Mouse (Mus musculus) embryonic facial prominence, embryonic 12.5 days (tissue): ENCODE data around the gene Cttnbp2nl. TPM values are rescaled to one million over a fixed set of nuclear protein-coding genes. Genes with fewer than 3 reads are reported as not detected.

ENCODE experiments used
- ATAC-seq: fragments of 200-750 bp; cut with Nextera tagmentation; 2 replicates; pipeline ENCODE4 v1.8.0; 2017; ENCODE audit not compliant: insufficient number of reproducible peaks, insufficient read depth, low FRiP score, low TSS enrichment
- H3K27ac ChIP-seq: fragments of 300-500 bp; sonication (generic); 2 replicates; pipeline ENCODE4 v1.5.1; 2016; ENCODE audit warnings: mild to moderate bottlenecking
- H3K27me3 ChIP-seq: fragments of 300-500 bp; sonication (generic); 2 replicates; pipeline ENCODE4 v1.6.1; 2016; ENCODE audit warnings: mild to moderate bottlenecking, moderate library complexity
- H3K36me3 ChIP-seq: fragments of 300-500 bp; sonication (generic); 2 replicates; pipeline ENCODE4 v1.6.1; 2016; ENCODE audit warnings: mild to moderate bottlenecking
- H3K4me1 ChIP-seq: fragments of 300-500 bp; sonication (generic); 2 replicates; pipeline ENCODE4 v1.6.1; 2016
- H3K4me2 ChIP-seq: fragments of 300-500 bp; sonication (generic); replicated peaks from 2 replicates; pipeline ENCODE4 v1.6.1; 2016; ENCODE audit warnings: mild to moderate bottlenecking, moderate library complexity
- H3K4me3 ChIP-seq: fragments of 300-500 bp; sonication (generic); 2 replicates; pipeline ENCODE4 v1.5.1; 2016; ENCODE audit warnings: mild to moderate bottlenecking
- H3K9ac ChIP-seq: fragments of 300-500 bp; sonication (generic); 2 replicates; pipeline ENCODE4 v1.6.1; 2016; ENCODE audit warnings: mild to moderate bottlenecking, moderate library complexity
- H3K9me3 ChIP-seq: fragments of 300-500 bp; sonication (generic); 2 replicates; pipeline ENCODE4 v1.6.1; 2016; ENCODE audit warnings: mild to moderate bottlenecking, moderate library complexity
- whole genome bisulfite sequencing: fragments of 180-500 bp; shearing (Covaris S2); methylation state at CpG from one replicate; pipeline ENCODE4 v1.1.7; 2016; 5-methylcytosine and 5-hydroxymethylcytosine counted together
- polyA plus RNA-seq: library from polyadenylated mRNA; unstranded; fragments of >200 nt; fragmentation: Nextera tagmentation; extraction: Ambion mirVana; gene quantifications from 2 replicates; pipeline ENCODE4 v1.2.1, GENCODE M21; 2016

Gene Cttnbp2nl
- polyA plus RNA-seq, 1 experiment from 2014 or later, result 49.9 TPM

GRCm38 (mm10) chr3:105078231-105078826 is 25.4 kb upstream of the Cttnbp2nl start:
- Histone ChIP-seq H3K4me1 (0 out of 2 replicates have a peak, but pooled peaks cover 2% of the 10 kb centered on the region), H3K9me3 (no peaks in the 10 kb centered on the region), H3K4me2 (no peak overlapping the region), H3K27me3 (no peaks in the 10 kb centered on the region), H3K36me3 (no peaks in the 10 kb centered on the region), H3K9ac (no peak overlapping the region), H3K27ac (no peak overlapping the region), H3K4me3 (no peak overlapping the region)
- WGBS, result 23% methylated on average over 7 of the region's 7 CpGs
- ATAC-seq, result peak; percentile 90

- no peaks in the 10 kb centered on the region for H3K27me3 ChIP-seq
- no peak for ATAC-seq
- H3K9ac ChIP-seq, result no peak overlapping the region
- WGBS, result 93% methylated on average over 5 of the region's 5 CpGs
- H3K36me3 ChIP-seq, result no peaks in the 10 kb centered on the region
- H3K4me3 ChIP-seq, result no peak overlapping the region
- no peaks in the 10 kb centered on the region for H3K9me3 ChIP-seq
- H3K27ac ChIP-seq, result no peak overlapping the region
- 0 out of 2 replicates have a peak, but pooled peaks cover 2% of the 10 kb centered on the region for H3K4me1 ChIP-seq
- H3K4me2 ChIP-seq, result no peak overlapping the region
These were observed 22.9 kb upstream of the Cttnbp2nl start for GRCm38 (mm10) chr3:105075796-105076195.

GRCm38 (mm10) chr3:105072536-105072935 is 19.6 kb upstream of the Cttnbp2nl start:
- no peak overlapping the region for H3K27ac ChIP-seq
- no peak overlapping the region for H3K4me3 ChIP-seq
- ATAC-seq, result no peak
- H3K9me3 ChIP-seq, result no peaks in the 10 kb centered on the region
- H3K4me1 ChIP-seq, result peaks cover 6% of the 10 kb centered on the region; the same call in 1 of the 2 replicates
- no peak overlapping the region for H3K9ac ChIP-seq
- no peaks in the 10 kb centered on the region for H3K27me3 ChIP-seq
- H3K36me3 ChIP-seq, result no peaks in the 10 kb centered on the region
- H3K4me2 ChIP-seq, result no peak overlapping the region
- WGBS, result 86% methylated on average over 10 of the region's 10 CpGs

GRCm38 (mm10) chr3:105071251-105071650 is 18.3 kb upstream of the Cttnbp2nl start:
- H3K27ac ChIP-seq, result no peak overlapping the region
- H3K4me1 ChIP-seq, result peaks cover 6% of the 10 kb centered on the region; the same call in 1 of the 2 replicates
- no peak for ATAC-seq
- no peak overlapping the region for H3K4me2 ChIP-seq
- no peaks in the 10 kb centered on the region for H3K27me3 ChIP-seq
- H3K9me3 ChIP-seq, result no peaks in the 10 kb centered on the region
- no peak overlapping the region for H3K4me3 ChIP-seq
- H3K9ac ChIP-seq, result no peak overlapping the region
- no peaks in the 10 kb centered on the region for H3K36me3 ChIP-seq
- 90% methylated on average over 5 of the region's 5 CpGs for WGBS

GRCm38 (mm10) chr3:105070553-105070952 is 17.6 kb upstream of the Cttnbp2nl start:
- no peaks in the 10 kb centered on the region for H3K9me3 ChIP-seq
- H3K27ac ChIP-seq, result no peak overlapping the region
- peaks cover 6% of the 10 kb centered on the region; the same call in 1 of the 2 replicates for H3K4me1 ChIP-seq
- no peaks in the 10 kb centered on the region for H3K36me3 ChIP-seq
- no peak overlapping the region for H3K9ac ChIP-seq
- H3K27me3 ChIP-seq, result no peaks in the 10 kb centered on the region
- no peak overlapping the region for H3K4me3 ChIP-seq
- WGBS, result 34% methylated on average over 8 of the region's 8 CpGs
- no peak overlapping the region for H3K4me2 ChIP-seq
- ATAC-seq, result no peak

GRCm38 (mm10) chr3:105066544-105066943 is 13.6 kb upstream of the Cttnbp2nl start, which contains the start of gene 4930564D02Rik:
4930564D02Rik (plus strand) TSS chr3:105066844.
- 91% methylated on average over 10 of the region's 10 CpGs for WGBS
- no peak within 1 kb of the TSS for H3K27ac ChIP-seq
- H3K27me3 ChIP-seq, result no peaks in the 10 kb centered on the region
- no peak within 1 kb of the TSS for H3K4me3 ChIP-seq
- H3K9me3 ChIP-seq, result no peaks in the 10 kb centered on the region
- no peak within 1 kb of the TSS for H3K9ac ChIP-seq
- H3K4me1 ChIP-seq, result peaks cover 6% of the 10 kb centered on the region; the same call in 1 of the 2 replicates
- no peak for ATAC-seq
- no peak within 1 kb of the TSS for H3K4me2 ChIP-seq
- no peaks in the 10 kb centered on the region for H3K36me3 ChIP-seq

GRCm38 (mm10) chr3:105062676-105063075 is 9.7 kb upstream of the Cttnbp2nl start:
- Histone ChIP-seq H3K36me3 (no peaks in the 10 kb centered on the region), H3K4me1 (no peaks in the 10 kb centered on the region), H3K27me3 (no peaks in the 10 kb centered on the region; the same call in 1 of the 2 replicates), H3K4me2 (no peak overlapping the region), H3K27ac (no peak overlapping the region), H3K4me3 (no peak overlapping the region), H3K9ac (no peak overlapping the region), H3K9me3 (no peaks in the 10 kb centered on the region)
- ATAC-seq, result no peak
- 83% methylated on average over 9 of the region's 9 CpGs for WGBS

GRCm38 (mm10) chr3:105061991-105062390 is 9.0 kb upstream of the Cttnbp2nl start:
- no peak for ATAC-seq
- Histone ChIP-seq H3K9me3 (no peaks in the 10 kb centered on the region), H3K36me3 (no peaks in the 10 kb centered on the region), H3K4me1 (no peaks in the 10 kb centered on the region), H3K27ac (no peak overlapping the region), H3K9ac (no peak overlapping the region), H3K27me3 (no peaks in the 10 kb centered on the region; the same call in 1 of the 2 replicates), H3K4me3 (no peak overlapping the region), H3K4me2 (no peak overlapping the region)
- WGBS, result 50% methylated on average over 1 of the region's 1 CpGs

GRCm38 (mm10) chr3:105061496-105061895 is 8.6 kb upstream of the Cttnbp2nl start:
- Histone ChIP-seq H3K9ac (no peak overlapping the region), H3K4me2 (no peak overlapping the region), H3K4me1 (no peaks in the 10 kb centered on the region), H3K9me3 (no peaks in the 10 kb centered on the region), H3K36me3 (no peaks in the 10 kb centered on the region), H3K27ac (0 out of 2 replicates have a peak overlapping the region, but pooled peaks have one; percentile 19), H3K4me3 (no peak overlapping the region), H3K27me3 (no peaks in the 10 kb centered on the region; the same call in 1 of the 2 replicates)
- WGBS, result 69% methylated on average over 3 of the region's 3 CpGs
- ATAC-seq, result no peak

- no peaks in the 10 kb centered on the region for H3K36me3 ChIP-seq
- H3K9me3 ChIP-seq, result no peaks in the 10 kb centered on the region
- WGBS, result 26% methylated on average over 6 of the region's 6 CpGs
- peak overlapping the region; percentile 51; the same call in 1 of the 2 replicates for H3K27ac ChIP-seq
- H3K27me3 ChIP-seq, result no peaks in the 10 kb centered on the region; the same call in 1 of the 2 replicates
- H3K4me1 ChIP-seq, result no peaks in the 10 kb centered on the region
- no peak overlapping the region for H3K4me3 ChIP-seq
- H3K4me2 ChIP-seq, result no peak overlapping the region
- no peak overlapping the region for H3K9ac ChIP-seq
- no peak for ATAC-seq
These were observed 8.0 kb upstream of the Cttnbp2nl start for GRCm38 (mm10) chr3:105060992-105061391.

GRCm38 (mm10) chr3:105059911-105060310 is 7.0 kb upstream of the Cttnbp2nl start:
- WGBS, result 71% methylated on average over 7 of the region's 7 CpGs
- Histone ChIP-seq H3K4me3 (no peak overlapping the region), H3K4me2 (no peak overlapping the region), H3K36me3 (no peaks in the 10 kb centered on the region), H3K27ac (no peak overlapping the region), H3K27me3 (no peaks in the 10 kb centered on the region; the same call in 1 of the 2 replicates), H3K9ac (no peak overlapping the region), H3K4me1 (no peaks in the 10 kb centered on the region), H3K9me3 (no peaks in the 10 kb centered on the region)
- no peak for ATAC-seq
